Mouse (Mus musculus) MEL (cell line): Measurements from ENCODE around the gene Lman1l.

Experiments used
- CHD2 ChIP-seq: IDR thresholded peaks from 2 replicates; pipeline ENCODE4 v1.6.1; 2011; ENCODE audit warnings: low read length, improper control_type of control experiment
- CTCF ChIP-seq, 3 experiments: IDR thresholded peaks in 2 of 3; conservative IDR thresholded peaks in 1 of 3; 2 replicates each; pipeline ENCODE4 v1.5.1; 2011 to 2012; ENCODE audit warnings: low read length in 3 of 3, low read depth in 2 of 3, mild to moderate bottlenecking in 2 of 3, improper control_type of control experiment in 1 of 3, inconsistent platforms in 1 of 3, mixed read lengths in 1 of 3, moderate library complexity in 1 of 3; ENCODE audit not compliant: control insufficient read depth in 1 of 3, insufficient read depth in 1 of 3, poor library complexity in 1 of 3, severe bottlenecking in 1 of 3
- ETS1 ChIP-seq: IDR thresholded peaks from 2 replicates; pipeline ENCODE4 v1.6.1; 2012; ENCODE audit warnings: low read depth, mild to moderate bottlenecking, inconsistent platforms, low read length, improper control_type of control experiment, moderate library complexity
- HCFC1 ChIP-seq: IDR thresholded peaks from 2 replicates; pipeline ENCODE4 v1.6.1; 2012; ENCODE audit warnings: low read depth, mild to moderate bottlenecking, inconsistent platforms, low read length, improper control_type of control experiment, moderate library complexity
- POLR2A ChIP-seq, 2 experiments: IDR thresholded peaks; 2 replicates each; pipeline ENCODE4 v1.6.1; 2011 to 2012; ENCODE audit warnings: low read length in 2 of 2, mild to moderate bottlenecking in 2 of 2, control low read depth in 1 of 2, improper control_type of control experiment in 1 of 2, low read depth in 1 of 2, moderate library complexity in 1 of 2; ENCODE audit not compliant: control insufficient read depth in 1 of 2, insufficient read depth in 1 of 2, poor library complexity in 1 of 2
- POLR2AphosphoS5 ChIP-seq: IDR thresholded peaks from 2 replicates; pipeline ENCODE4 v1.6.1; 2012; ENCODE audit warnings: low read depth, borderline replicate concordance, mild to moderate bottlenecking, inconsistent platforms, low read length, moderate library complexity, mixed read lengths

- TF ChIP-seq CTCF (IDR thresholded peaks at IDR 0.05 in 2 of 3, conservative IDR thresholded peaks at IDR 0.05 in 1 of 3; ENCODE audit: control insufficient read depth in 1 of 3, insufficient read depth in 1 of 3, low read depth in 2 of 3, low read length in 3 of 3, poor library complexity in 1 of 3, severe bottlenecking in 1 of 3) (no peak), POLR2A (IDR thresholded peaks at IDR 0.05; ENCODE audit: control insufficient read depth in 1 of 2, insufficient read depth in 1 of 2, low read depth in 1 of 2, low read length in 2 of 2, poor library complexity in 1 of 2) (no peak), HCFC1 (no peak), CHD2 (no peak), ETS1 (no peak), POLR2AphosphoS5 (no peak)
These were observed 47.2 kb upstream of the Lman1l start for GRCm38 (mm10) chr9:57667817-57668216.
